Mouse (Mus musculus): ENCODE data around the gene Trpm3.

DNA sequence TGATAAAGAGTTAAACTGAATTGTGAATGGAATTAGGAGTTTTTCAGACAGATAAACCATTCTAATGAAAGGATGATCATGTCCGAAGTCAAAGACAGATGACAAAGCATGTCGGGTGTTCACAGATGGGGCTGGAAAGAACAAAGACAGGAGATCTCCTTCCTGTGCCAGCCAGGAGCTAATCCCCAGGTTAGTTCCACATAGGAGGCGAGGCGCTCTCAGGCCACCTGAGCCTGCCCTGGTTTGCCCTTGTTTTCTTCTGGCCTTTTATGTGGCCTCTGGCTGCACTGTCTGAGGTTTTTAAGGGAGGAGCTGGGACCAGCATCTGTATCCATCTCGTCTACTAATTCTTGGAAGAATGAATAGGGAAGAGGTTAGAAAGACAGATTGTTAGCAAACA lies 801.0 kb downstream of the Trpm3 start:
- TF ChIP-seq EP300 (IDR thresholded peaks at IDR 0.05; ENCODE audit: low read depth) (no peak), CTCF (IDR thresholded peaks at IDR 0.05; ENCODE audit: low read depth) (no peak)
